Comparison of ENCODE assay signal across 8 mouse cellular contexts in genomic region chr2:164832032-164832747, GRCm38 (mm10). TPM values are rescaled to one million over a fixed set of nuclear protein-coding genes. Genes with fewer than 3 reads are reported as not detected.
DNase-seq lines count a peak whose midpoint lies in the region; ATAC-seq and TF ChIP-seq lines count a peak whose summit lies in the region.

No protein-coding gene starts in this region.

- WGBS in lung, embryonic 14.5 days = 57% methylated on average over 16 of the region's 16 CpGs
- WGBS in embryonic facial prominence, embryonic 13.5 days = 62% methylated on average over 16 of the region's 16 CpGs
- 53% methylated on average over 16 of the region's 16 CpGs for WGBS in intestine, postnatal 0 days
- WGBS in neural tube, embryonic 15.5 days = 57% methylated on average over 16 of the region's 16 CpGs

- peak overlapping the region; percentile 95 for H3K27ac ChIP-seq in lung, embryonic 14.5 days (ENCODE audit: low read depth)
- peak overlapping the region; percentile 85 for H3K27ac ChIP-seq in embryonic facial prominence, embryonic 13.5 days
- H3K27ac ChIP-seq in intestine, postnatal 0 days (ENCODE audit: low read depth, low read length) = peak overlapping the region; percentile 83
- peak overlapping the region; percentile 85 for H3K27ac ChIP-seq in neural tube, embryonic 15.5 days (replicated peaks)

- 0 out of 2 replicates have a peak, but pooled peaks cover 2% of the 10 kb centered on the region for H3K4me1 ChIP-seq in lung, embryonic 14.5 days (ENCODE audit: insufficient read depth)
- peaks cover 17% of the 10 kb centered on the region for H3K4me1 ChIP-seq in embryonic facial prominence, embryonic 13.5 days
- H3K4me1 ChIP-seq in intestine, postnatal 0 days (replicated peaks; ENCODE audit: control insufficient read depth, insufficient read depth, low read length) = 0 out of 2 replicates have a peak, but pooled peaks cover 3% of the 10 kb centered on the region
- peaks cover 32% of the 10 kb centered on the region for H3K4me1 ChIP-seq in neural tube, embryonic 15.5 days

- no peaks in the 10 kb centered on the region for H3K27me3 ChIP-seq in lung, embryonic 14.5 days (ENCODE audit: insufficient read depth, low read length)
- H3K27me3 ChIP-seq in embryonic facial prominence, embryonic 13.5 days = no peaks in the 10 kb centered on the region
- H3K27me3 ChIP-seq in intestine, postnatal 0 days (replicated peaks; ENCODE audit: control insufficient read depth, insufficient read depth, low read length) = no peaks in the 10 kb centered on the region
- H3K27me3 ChIP-seq in neural tube, embryonic 15.5 days (replicated peaks) = no peaks in the 10 kb centered on the region

- no peak; the same call in 1 of the 2 replicates for TF ChIP-seq CTCF in lung, embryonic 14.5 days (IDR thresholded peaks at IDR 0.05; ENCODE audit: low read depth)
- no peak for TF ChIP-seq CTCF in intestine, postnatal 0 days (IDR thresholded peaks at IDR 0.05; ENCODE audit: low read depth)

- H3K9me3 ChIP-seq in lung, embryonic 14.5 days (ENCODE audit: low read depth, low read length) = no peaks in the 10 kb centered on the region
- H3K9me3 ChIP-seq in embryonic facial prominence, embryonic 13.5 days = no peaks in the 10 kb centered on the region
- H3K9me3 ChIP-seq in intestine, postnatal 0 days (ENCODE audit: control insufficient read depth) = no peaks in the 10 kb centered on the region
- no peaks in the 10 kb centered on the region for H3K9me3 ChIP-seq in neural tube, embryonic 15.5 days (replicated peaks)

- peak overlapping the region; percentile 73 for H3K4me3 ChIP-seq in lung, embryonic 14.5 days (ENCODE audit: low read depth, low read length)
- H3K4me3 ChIP-seq in embryonic facial prominence, embryonic 13.5 days = peak overlapping the region; percentile 64
- no peak overlapping the region for H3K4me3 ChIP-seq in intestine, postnatal 0 days (ENCODE audit: low read depth, low read length)
- H3K4me3 ChIP-seq in neural tube, embryonic 15.5 days (replicated peaks) = peak overlapping the region; percentile 78

- H3K36me3 ChIP-seq in lung, embryonic 14.5 days (ENCODE audit: insufficient read depth) = peaks cover 36% of the 10 kb centered on the region
- peaks cover 33% of the 10 kb centered on the region for H3K36me3 ChIP-seq in embryonic facial prominence, embryonic 13.5 days
- H3K36me3 ChIP-seq in intestine, postnatal 0 days (ENCODE audit: control insufficient read depth, insufficient read depth) = peaks cover 21% of the 10 kb centered on the region
- peaks cover 22% of the 10 kb centered on the region; the same call in 1 of the 2 replicates for H3K36me3 ChIP-seq in neural tube, embryonic 15.5 days

- no peak for DNase-seq in lung, embryonic 14.5 days
- DNase-seq in lung, postnatal 25 days (ENCODE audit: low spot score) = no peak
- DNase-seq in frontal cortex, adult 2 months (ENCODE audit: extremely low spot score in 1 of 2, low spot score in 1 of 2) = no peak
- no peak for DNase-seq in MN1 (ENCODE audit: low spot score)

- peak overlapping the region; percentile 98 for H3K4me2 ChIP-seq in lung, embryonic 14.5 days
- H3K4me2 ChIP-seq in embryonic facial prominence, embryonic 13.5 days = peak overlapping the region; percentile 85
- H3K4me2 ChIP-seq in intestine, postnatal 0 days (replicated peaks; ENCODE audit: low read depth) = peak overlapping the region; percentile 92
- H3K4me2 ChIP-seq in neural tube, embryonic 15.5 days = peak overlapping the region; percentile 93

- ATAC-seq in lung, embryonic 14.5 days (ENCODE audit: insufficient read depth) = no peak
- ATAC-seq in embryonic facial prominence, embryonic 13.5 days (ENCODE audit: insufficient number of reproducible peaks, insufficient read depth, low FRiP score, low TSS enrichment, low read depth) = no peak
- ATAC-seq in intestine, postnatal 0 days = no peak
- ATAC-seq in neural tube, embryonic 15.5 days (ENCODE audit: low FRiP score) = peak; percentile 9; the same call in 1 of the 2 replicates
- ATAC-seq in megakaryocyte-erythroid progenitor cell, adult 5-6 weeks (replicated peaks; ENCODE audit: low FRiP score, low TSS enrichment, poor library complexity, severe bottlenecking) = no peak

- H3K9ac ChIP-seq in lung, embryonic 14.5 days = peak overlapping the region; percentile 72; the same call in 1 of the 2 replicates
- H3K9ac ChIP-seq in embryonic facial prominence, embryonic 13.5 days = peak overlapping the region; percentile 86
- H3K9ac ChIP-seq in intestine, postnatal 0 days (ENCODE audit: low read depth, low read length) = peak overlapping the region; percentile 61
- H3K9ac ChIP-seq in neural tube, embryonic 15.5 days (replicated peaks) = peak overlapping the region; percentile 78

RNA-seq across cellular contexts. Expression of gene Ctsa, which starts 0.5 kb away (rescaled TPM):
- 114 and 125 TPM in 2 replicates for polyA plus RNA-seq in lung, embryonic 14.5 days (2014; fragmentation: Nextera tagmentation; extraction: Ambion mirVana)
- 129 and 139 TPM in 2 replicates for polyA plus RNA-seq in embryonic facial prominence, embryonic 13.5 days (2015; fragmentation: Nextera tagmentation; extraction: Ambion mirVana)
- 1,079 and 1,142 TPM in 2 replicates for polyA plus RNA-seq in intestine, postnatal 0 days (2015; fragmentation: Nextera tagmentation; extraction: Ambion mirVana)
- polyA plus RNA-seq in neural tube, embryonic 15.5 days (2015; fragmentation: Nextera tagmentation; extraction: Ambion mirVana) = 99.9 and 113 TPM in 2 replicates
- 63.5 and 87.0 TPM in 2 replicates for total RNA-seq in megakaryocyte-erythroid progenitor cell, adult 5-6 weeks (2014; fragmentation: Nextera tagmentation)
- 40.0 and 58.0 TPM in 2 replicates for total RNA-seq in megakaryocyte-erythroid progenitor cell, adult 5-6 weeks (2017)
- 177 and 194 TPM in 2 replicates for polyA plus RNA-seq in frontal cortex, adult 2 months (2012; rRNA removed)

RNA-seq across cellular contexts. Expression of gene Neurl2, which starts 1.1 kb away (rescaled TPM):
- 6.3 and 6.6 TPM in 2 replicates for polyA plus RNA-seq in lung, embryonic 14.5 days (2014; fragmentation: Nextera tagmentation; extraction: Ambion mirVana)
- polyA plus RNA-seq in embryonic facial prominence, embryonic 13.5 days (2015; fragmentation: Nextera tagmentation; extraction: Ambion mirVana) = 8.4 and 9.0 TPM in 2 replicates
- 4.6 and 5.7 TPM in 2 replicates for polyA plus RNA-seq in intestine, postnatal 0 days (2015; fragmentation: Nextera tagmentation; extraction: Ambion mirVana)
- 6.8 and 7.1 TPM in 2 replicates for polyA plus RNA-seq in neural tube, embryonic 15.5 days (2015; fragmentation: Nextera tagmentation; extraction: Ambion mirVana)
- total RNA-seq in megakaryocyte-erythroid progenitor cell, adult 5-6 weeks (2014; fragmentation: Nextera tagmentation) = 0.26 and 1.8 TPM in 2 replicates
- total RNA-seq in megakaryocyte-erythroid progenitor cell, adult 5-6 weeks (2017) = 2.3 TPM in 1 of 2 replicates, not detected in the other
- 6.6 and 6.9 TPM in 2 replicates for polyA plus RNA-seq in frontal cortex, adult 2 months (2012; rRNA removed)

RNA-seq across cellular contexts. Expression of gene Spata25, which starts 3.9 kb away (rescaled TPM):
- polyA plus RNA-seq in lung, embryonic 14.5 days (2014; fragmentation: Nextera tagmentation; extraction: Ambion mirVana) = not detected in 2 replicates
- not detected in 2 replicates for polyA plus RNA-seq in embryonic facial prominence, embryonic 13.5 days (2015; fragmentation: Nextera tagmentation; extraction: Ambion mirVana)
- polyA plus RNA-seq in intestine, postnatal 0 days (2015; fragmentation: Nextera tagmentation; extraction: Ambion mirVana) = not detected in 2 replicates
- not detected in 2 replicates for polyA plus RNA-seq in neural tube, embryonic 15.5 days (2015; fragmentation: Nextera tagmentation; extraction: Ambion mirVana)
- not detected in 2 replicates for total RNA-seq in megakaryocyte-erythroid progenitor cell, adult 5-6 weeks (2014; fragmentation: Nextera tagmentation)
- total RNA-seq in megakaryocyte-erythroid progenitor cell, adult 5-6 weeks (2017) = not detected in 2 replicates
- 0.69 TPM in 1 of 2 replicates, not detected in the other for polyA plus RNA-seq in frontal cortex, adult 2 months (2012; rRNA removed)

RNA-seq across cellular contexts. Expression of gene Zswim1, which starts 9.7 kb away (rescaled TPM):
- polyA plus RNA-seq in lung, embryonic 14.5 days (2014; fragmentation: Nextera tagmentation; extraction: Ambion mirVana) = 20.8 and 21.1 TPM in 2 replicates
- 17.7 and 20.3 TPM in 2 replicates for polyA plus RNA-seq in embryonic facial prominence, embryonic 13.5 days (2015; fragmentation: Nextera tagmentation; extraction: Ambion mirVana)
- 7.0 and 7.6 TPM in 2 replicates for polyA plus RNA-seq in intestine, postnatal 0 days (2015; fragmentation: Nextera tagmentation; extraction: Ambion mirVana)
- 23.7 and 25.4 TPM in 2 replicates for polyA plus RNA-seq in neural tube, embryonic 15.5 days (2015; fragmentation: Nextera tagmentation; extraction: Ambion mirVana)
- 11.0 and 14.2 TPM in 2 replicates for total RNA-seq in megakaryocyte-erythroid progenitor cell, adult 5-6 weeks (2014; fragmentation: Nextera tagmentation)
- 2.5 and 3.3 TPM in 2 replicates for total RNA-seq in megakaryocyte-erythroid progenitor cell, adult 5-6 weeks (2017)
- 18.5 and 19.3 TPM in 2 replicates for polyA plus RNA-seq in frontal cortex, adult 2 months (2012; rRNA removed)

RNA-seq across cellular contexts. Expression of gene Pltp, which starts 25.3 kb away (rescaled TPM):
- 122 and 126 TPM in 2 replicates for polyA plus RNA-seq in lung, embryonic 14.5 days (2014; fragmentation: Nextera tagmentation; extraction: Ambion mirVana)
- 67.4 and 69.8 TPM in 2 replicates for polyA plus RNA-seq in embryonic facial prominence, embryonic 13.5 days (2015; fragmentation: Nextera tagmentation; extraction: Ambion mirVana)
- polyA plus RNA-seq in intestine, postnatal 0 days (2015; fragmentation: Nextera tagmentation; extraction: Ambion mirVana) = 14.5 and 16.2 TPM in 2 replicates
- polyA plus RNA-seq in neural tube, embryonic 15.5 days (2015; fragmentation: Nextera tagmentation; extraction: Ambion mirVana) = 117 and 192 TPM in 2 replicates
- total RNA-seq in megakaryocyte-erythroid progenitor cell, adult 5-6 weeks (2014; fragmentation: Nextera tagmentation) = not detected in 2 replicates
- total RNA-seq in megakaryocyte-erythroid progenitor cell, adult 5-6 weeks (2017) = not detected in 2 replicates
- 154 and 170 TPM in 2 replicates for polyA plus RNA-seq in frontal cortex, adult 2 months (2012; rRNA removed)
